Mouse (Mus musculus): Measurements from ENCODE around the gene Slc26a11. TPM values are rescaled to one million over a fixed set of nuclear protein-coding genes. Genes with fewer than 3 reads are reported as not detected.

Slc26a11 gene
- 12.4 and 23.1 TPM in 2 replicates for polyA plus RNA-seq (2012; rRNA removed)

DNA sequence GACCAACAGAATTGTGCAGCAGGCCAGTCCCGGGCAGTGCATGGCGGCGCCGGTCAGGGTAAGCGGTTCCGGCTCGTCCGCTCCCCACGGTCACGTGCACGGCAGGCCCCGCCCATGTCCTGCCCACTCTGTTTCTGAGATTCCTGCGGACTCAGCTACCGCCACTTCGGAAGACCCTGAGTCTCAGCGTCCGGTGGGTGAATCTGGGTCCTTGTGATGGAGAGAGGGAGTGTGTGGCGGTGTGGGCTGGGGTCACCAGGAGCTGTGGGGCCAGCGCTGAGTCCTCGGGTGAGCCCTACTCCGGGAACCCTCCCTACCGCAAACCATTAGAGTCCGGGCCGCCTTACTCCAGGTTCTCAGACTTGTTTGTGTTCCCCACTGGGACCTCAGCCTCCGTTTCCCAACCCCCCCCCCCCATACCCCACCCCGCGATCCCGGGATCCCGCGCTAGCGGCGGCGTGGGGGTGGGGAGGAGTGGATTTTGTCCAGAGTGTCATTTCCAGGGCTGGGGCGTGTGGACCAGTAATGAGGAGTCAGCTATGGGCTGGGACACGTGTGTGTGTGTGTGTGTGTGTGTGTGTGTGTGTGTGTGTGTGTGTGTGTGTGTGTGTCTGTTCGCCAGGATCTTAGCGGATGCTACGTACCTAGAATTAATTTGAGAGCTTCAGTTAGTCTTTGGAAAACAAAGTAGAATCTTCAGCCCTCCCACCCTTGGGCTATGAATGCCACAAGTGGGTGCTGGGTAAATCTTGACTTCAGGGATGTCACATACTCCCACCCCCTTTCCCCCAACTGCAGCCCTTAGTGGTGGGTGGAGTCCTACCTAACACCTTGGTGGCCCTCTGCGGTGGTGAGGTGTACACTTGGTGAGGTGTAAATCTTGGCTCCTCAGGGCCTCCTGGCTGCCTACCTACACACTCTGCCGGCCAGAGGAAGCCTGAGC lies at the start of gene Slc26a11, which contains the start of gene Sgsh:
Slc26a11 (plus strand) TSS at position 115 of the 943 bp plus-strand sequence.
Sgsh (minus strand) TSS at position 94 of the 943 bp plus-strand sequence.

DNA sequence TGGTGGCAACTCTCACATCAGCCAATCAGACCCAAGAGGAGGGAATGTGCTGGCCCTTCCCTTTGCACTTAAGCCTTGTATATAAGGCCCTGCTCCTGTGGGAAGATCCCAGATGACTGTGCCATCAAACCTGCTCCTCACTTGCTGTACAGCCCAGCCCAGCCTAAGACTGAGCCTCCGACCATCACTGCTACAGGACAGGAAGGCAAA lies 47.8 kb upstream of the Slc26a11 start, which contains the start of gene Card14:
Card14 (plus strand) TSS at position 111 of the 210 bp plus-strand sequence.

GRCm38 (mm10) chr11:119392800-119393482 lies 37.6 kb downstream of the Slc26a11 start, which contains the start of gene Rnf213:
TSS of gene Rnf213 (plus strand) at chr11:119393100.

Other genes with a start within 250 kb of the Slc26a11 start
- gene Tbc1d16, start 127.1 kb upstream of the Slc26a11 start, polyA plus RNA-seq (2012; rRNA removed) = 11.8 and 12.7 TPM in 2 replicates
- gene Ccdc40, start 127.0 kb upstream of the Slc26a11 start, polyA plus RNA-seq (2012; rRNA removed) = 0.33 and 1.0 TPM in 2 replicates
- 131 and 143 TPM in 2 replicates for gene Gaa, start 87.7 kb upstream of the Slc26a11 start, polyA plus RNA-seq (2012; rRNA removed)
- 94.1 and 108 TPM in 2 replicates for gene Eif4a3, start 55.5 kb upstream of the Slc26a11 start, polyA plus RNA-seq (2012; rRNA removed)
- gene Card14, start 47.8 kb upstream of the Slc26a11 start, polyA plus RNA-seq (2012; rRNA removed) = 13.9 and 18.9 TPM in 2 replicates
- gene Sgsh, start within 50 bp of the Slc26a11 start, polyA plus RNA-seq (2012; rRNA removed) = 35.1 and 36.8 TPM in 2 replicates
- gene Rnf213, start 37.5 kb downstream of the Slc26a11 start, polyA plus RNA-seq (2012; rRNA removed) = 12.6 and 14.5 TPM in 2 replicates
- 17.4 and 21.4 TPM in 2 replicates for gene Endov, start 135.8 kb downstream of the Slc26a11 start, polyA plus RNA-seq (2012; rRNA removed)
- gene Nptx1, start 192.2 kb downstream of the Slc26a11 start, polyA plus RNA-seq (2012; rRNA removed) = 0.72 and 0.92 TPM in 2 replicates
- 26.4 and 27.1 TPM in 2 replicates for gene Rptor, start 247.3 kb downstream of the Slc26a11 start, polyA plus RNA-seq (2012; rRNA removed)